Mouse (Mus musculus) spleen, postnatal 14 days (tissue): ENCODE measurements around the gene Maco1.
"Not testable (repeated sequence)": the region's sequence is repeated elsewhere in the genome, so short reads cannot be mapped to it uniquely, and the experiment has no call there.

Experiments used
- DNase-seq, 2 experiments: peaks; one replicate each; pipeline ENCODE4 v3.0.0; 2021 to 2022; ENCODE audit warnings: low spot score in 2 of 2

Maco1 gene

GRCm38 (mm10) chr4:134861884-134862283, 8.7 kb upstream of the Maco1 start:
- no peak for DNase-seq

- no peak for DNase-seq
Observed at GRCm38 (mm10) chr4:134858494-134858893, 5.3 kb upstream of the Maco1 start.

DNA sequence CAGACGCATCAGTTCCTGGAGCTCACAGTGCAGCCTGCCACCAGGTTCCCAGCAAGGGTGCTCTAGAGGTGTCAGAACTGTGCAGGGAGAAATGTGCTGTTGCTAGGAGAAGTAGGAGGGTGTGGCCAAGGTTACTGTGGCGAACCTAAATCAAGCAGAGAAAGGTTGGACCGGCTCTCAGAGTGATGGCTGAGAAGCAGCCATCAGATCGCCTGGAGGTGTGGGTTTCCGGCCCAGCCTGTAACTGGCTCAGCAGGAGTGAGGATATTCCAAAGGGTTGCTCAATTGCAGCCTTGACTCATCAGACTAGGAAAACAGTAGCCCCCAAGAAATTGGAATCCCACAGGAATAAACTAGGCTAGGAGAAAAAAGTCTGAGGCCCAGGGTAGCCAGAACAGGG, 3.4 kb upstream of the Maco1 start:
- DNase-seq: no peak

DNA sequence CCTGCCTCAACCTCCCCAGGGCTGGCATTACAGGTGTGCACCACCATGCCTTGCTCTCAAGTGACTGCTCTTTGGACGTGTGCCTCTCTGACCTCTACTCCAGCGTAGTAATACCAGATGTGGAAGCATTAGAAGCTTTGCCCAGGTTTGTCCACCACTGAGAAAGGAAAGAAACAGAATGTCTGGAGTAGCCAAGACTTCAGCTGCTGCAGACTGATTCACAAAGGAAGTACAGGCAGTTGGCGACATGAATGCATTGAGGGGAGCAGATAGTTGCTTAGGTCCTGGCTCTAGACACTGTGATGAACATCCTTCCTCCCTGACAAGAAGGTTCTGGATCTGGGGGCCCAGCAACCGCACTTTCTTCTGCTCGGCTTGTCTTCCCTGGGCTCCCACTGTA, 2.9 kb upstream of the Maco1 start:
- no peak for DNase-seq

GRCm38 (mm10) chr4:134855371-134855770, 2.2 kb upstream of the Maco1 start:
- no peak for DNase-seq

- DNase-seq: peak; percentile 89 to 92
Observed at GRCm38 (mm10) chr4:134853637-134854485, 716 bp upstream of the Maco1 start.

GRCm38 (mm10) chr4:134852438-134853255, 498 bp downstream of the Maco1 start:
- DNase-seq: peak; percentile 41 to 52

DNA sequence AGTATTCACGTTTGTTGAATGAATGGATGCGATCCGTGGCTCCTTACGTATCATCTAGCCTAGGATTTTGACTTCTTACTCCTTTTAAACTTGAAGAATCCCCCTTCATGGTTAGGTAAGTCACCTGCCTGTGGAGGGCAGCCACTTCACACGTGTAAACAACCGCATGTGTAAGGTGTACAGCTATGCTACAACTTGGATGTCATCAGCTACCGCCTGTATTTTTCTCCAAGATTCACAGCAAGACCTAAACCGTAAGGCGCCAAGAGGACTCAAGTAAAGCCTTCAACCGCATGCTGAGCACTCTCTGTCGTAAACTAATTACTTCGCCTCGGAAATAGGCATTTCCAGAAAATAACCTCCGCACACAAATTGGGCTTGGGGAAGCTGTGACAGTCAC, 1.3 kb downstream of the Maco1 start:
- no peak for DNase-seq

- DNase-seq: no peak
Observed at GRCm38 (mm10) chr4:134851236-134851635, 1.9 kb downstream of the Maco1 start.

DNA sequence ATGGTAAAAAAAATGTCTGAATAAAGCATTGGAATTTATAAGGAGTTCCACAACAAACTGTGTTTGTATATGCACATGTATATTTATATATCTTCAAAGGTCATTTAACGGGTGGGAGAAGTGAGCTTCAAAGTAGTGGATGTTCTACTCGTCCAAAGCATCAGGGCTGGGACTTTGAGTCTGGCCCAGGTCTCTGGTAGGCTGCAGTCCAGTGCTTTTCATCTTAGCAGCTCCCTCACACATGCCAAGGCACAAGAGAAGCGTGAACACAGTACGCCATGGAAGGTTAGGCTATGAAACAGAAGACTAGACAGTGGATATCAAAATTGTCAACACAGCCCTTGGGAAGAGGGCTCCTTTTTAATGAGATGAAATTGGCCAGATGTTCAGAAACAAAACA, 2.6 kb downstream of the Maco1 start:
- no peak for DNase-seq

- no peak for DNase-seq
Observed at GRCm38 (mm10) chr4:134847587-134847986, 5.6 kb downstream of the Maco1 start.

DNA sequence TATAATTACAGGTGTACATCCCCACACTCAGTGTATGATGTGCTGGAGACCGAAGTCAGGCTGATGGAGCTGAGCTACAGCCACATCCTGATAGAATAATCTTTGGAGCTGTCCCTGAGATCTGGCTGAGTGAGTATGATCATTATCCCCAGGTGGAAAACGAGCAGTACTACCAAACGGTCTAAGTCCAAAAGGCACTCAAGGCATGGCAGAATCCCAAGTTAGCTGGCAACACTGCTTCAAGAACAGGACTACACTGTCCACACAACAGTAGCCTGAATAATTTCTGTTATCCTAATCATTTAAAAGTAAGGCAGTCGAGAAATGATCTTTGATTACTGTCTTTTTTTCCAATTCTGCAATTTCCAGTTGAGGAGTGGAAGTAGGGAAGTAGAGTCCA, 9.6 kb downstream of the Maco1 start:
- DNase-seq: no peak

DNA sequence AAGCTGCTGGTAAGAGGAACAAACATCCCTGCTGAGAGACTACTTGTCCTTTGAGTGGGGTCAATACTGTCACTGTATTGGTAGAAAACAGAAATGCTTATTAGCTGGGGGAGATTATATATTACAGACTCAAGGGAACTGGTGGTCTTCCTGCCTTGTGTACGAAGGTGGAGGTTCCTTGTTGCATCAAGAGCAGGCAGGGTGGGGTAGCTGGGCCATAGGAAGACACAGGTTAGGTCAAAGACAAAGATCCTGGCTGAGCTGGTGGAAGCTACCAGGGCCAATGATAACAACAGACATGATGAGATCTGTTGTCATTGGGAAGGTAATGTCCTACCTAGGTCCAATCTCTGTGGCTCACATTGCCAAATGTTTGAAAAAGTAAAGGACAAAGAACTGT, 12.9 kb downstream of the Maco1 start:
- DNase-seq: no peak

- DNase-seq: not testable (repeated sequence)
Observed at GRCm38 (mm10) chr4:134838706-134839105, 14.4 kb downstream of the Maco1 start.

DNA sequence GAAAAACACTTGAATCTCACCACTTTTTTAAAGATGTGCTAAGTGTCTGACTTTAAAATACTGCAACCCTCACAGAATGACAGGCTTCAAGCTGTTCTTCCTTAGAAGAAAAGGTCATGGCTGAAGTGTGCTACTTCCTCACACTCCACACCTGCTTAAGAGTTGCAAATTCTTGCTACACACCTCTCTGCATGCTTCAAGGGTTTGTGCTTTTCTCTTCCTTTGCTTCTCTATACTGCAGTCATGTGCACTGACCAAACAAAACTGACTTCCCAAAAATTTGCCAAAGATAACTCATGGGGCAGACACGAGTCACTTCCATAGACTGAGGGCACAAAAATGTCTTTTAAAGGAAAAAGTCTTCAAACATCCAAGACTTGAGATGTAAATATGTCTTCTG, 14.9 kb downstream of the Maco1 start:
- DNase-seq: no peak

GRCm38 (mm10) chr4:134835486-134835885, 17.7 kb downstream of the Maco1 start:
- DNase-seq: no peak

DNA sequence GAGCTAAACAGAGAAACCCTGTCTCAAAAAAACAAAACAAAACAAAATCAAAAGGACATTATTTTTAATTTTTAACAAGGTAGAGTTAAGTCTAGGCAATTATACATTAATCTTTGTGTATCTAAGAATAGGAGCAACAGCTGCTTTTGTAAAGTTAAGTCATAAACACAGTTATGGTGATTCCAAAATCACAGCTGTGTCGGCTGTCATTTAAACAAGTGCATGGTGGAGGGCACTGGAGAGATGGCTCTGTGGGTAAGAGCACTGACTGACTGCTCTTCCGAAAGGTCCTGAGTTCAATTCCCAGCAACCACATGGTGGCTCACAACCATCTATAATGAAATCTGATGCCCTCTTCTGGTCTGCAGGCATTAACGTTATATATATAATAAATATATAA, 21.2 kb downstream of the Maco1 start:
- no peak for DNase-seq

GRCm38 (mm10) chr4:134827806-134828205, 25.3 kb downstream of the Maco1 start:
- DNase-seq: no peak

DNA sequence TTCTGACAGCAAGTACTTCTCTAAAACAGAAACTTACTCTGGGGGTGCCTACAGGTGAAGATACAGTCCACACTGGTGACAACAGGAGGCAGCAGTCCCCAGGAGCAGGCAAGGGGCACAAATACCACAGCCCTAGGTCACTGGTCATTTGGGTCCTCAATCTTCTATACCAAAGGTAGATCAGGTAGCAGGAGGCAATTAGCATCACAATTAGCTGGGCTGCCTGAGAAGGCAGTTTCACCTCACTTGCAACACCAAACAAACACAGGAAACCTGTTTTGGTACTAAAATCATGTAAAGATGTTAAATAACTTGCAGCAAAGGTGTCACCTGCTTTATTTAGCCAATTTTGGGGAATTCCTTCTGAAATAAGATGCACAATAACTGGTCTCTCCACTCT, 26.8 kb downstream of the Maco1 start:
- DNase-seq: no peak

- DNase-seq: not testable (repeated sequence)
Observed at GRCm38 (mm10) chr4:134825864-134826263, 27.3 kb downstream of the Maco1 start.

GRCm38 (mm10) chr4:134823560-134823959, 29.6 kb downstream of the Maco1 start:
- DNase-seq: no peak

DNA sequence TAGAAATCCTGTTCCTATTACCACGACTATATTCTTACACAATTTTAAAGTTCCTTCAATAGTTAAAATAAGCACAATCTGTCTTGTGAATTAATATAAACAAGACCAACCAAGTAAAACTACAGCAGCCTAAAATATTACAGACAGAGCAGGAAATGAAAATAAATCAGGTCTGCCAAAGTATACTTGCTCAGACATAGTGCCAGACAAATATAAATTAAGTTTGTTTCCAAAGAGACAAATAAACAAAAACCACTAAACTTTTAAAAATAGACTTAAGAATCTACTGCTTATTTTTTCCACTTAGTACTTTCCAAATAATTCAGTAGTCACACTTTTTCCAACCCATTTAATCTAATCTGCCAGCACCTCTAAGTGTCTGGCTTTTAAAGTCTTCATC, 32.1 kb downstream of the Maco1 start:
- DNase-seq: no peak

DNA sequence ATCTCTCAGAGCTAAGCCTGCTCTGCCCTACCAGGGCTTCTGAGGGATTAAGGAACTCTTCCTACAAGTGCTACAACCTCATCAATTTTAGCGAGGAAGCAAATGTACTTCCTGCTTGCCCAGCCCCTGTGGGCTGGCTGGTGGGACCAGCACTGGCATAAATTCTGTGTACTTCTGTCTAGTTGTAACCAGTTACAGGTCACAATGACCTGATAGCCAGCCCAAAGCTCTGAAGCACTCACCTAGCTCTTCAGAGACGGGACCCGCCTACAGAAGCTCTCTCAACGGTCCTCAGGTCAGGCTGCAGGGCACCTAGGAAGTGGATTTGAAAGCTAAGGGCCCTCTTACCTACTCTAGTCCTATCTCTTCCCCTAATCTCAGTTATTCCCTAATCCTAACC, 35.4 kb downstream of the Maco1 start:
- DNase-seq: no peak
